Mouse (Mus musculus) cerebellum, adult 2 months (tissue): ENCODE results near the gene Mcrip2.

Experiments used
- CTCF ChIP-seq: fragments of 200-500 bp; IDR thresholded peaks from 2 replicates; pipeline ENCODE4 v1.5.1; 2011; ENCODE audit warnings: low read depth, mild to moderate bottlenecking, control low read depth, low read length, moderate library complexity, borderline replicate concordance; ENCODE audit not compliant: insufficient read depth
- POLR2A ChIP-seq: fragments of 200-500 bp; IDR thresholded peaks from 2 replicates; pipeline ENCODE4 v1.6.1; 2011; ENCODE audit warnings: low read length, control low read depth, borderline replicate concordance; ENCODE audit not compliant: insufficient read depth

- no peak for TF ChIP-seq CTCF
- no peak for TF ChIP-seq POLR2A
Observed at GRCm38 (mm10) chr17:25831451-25832281, 36.9 kb downstream of the Mcrip2 start.
